Mouse (Mus musculus): ENCODE measurements around the gene Fbln5.
A peak's percentile ranks its signal among the peaks of the same experiment; 100 is the strongest.

GRCm38 (mm10) chr12:101782787-101783186 is 36.1 kb downstream of the Fbln5 start:
- TF ChIP-seq CTCF (IDR thresholded peaks at IDR 0.05; ENCODE audit: low read depth), result peak; percentile 73
- no peak for TF ChIP-seq EP300 (optimal IDR thresholded peaks at IDR 0.05)

All from stomach, postnatal 0 days (tissue).